Mouse (Mus musculus) neural tube, embryonic 15.5 days (tissue): ENCODE measurements around the gene N4bp3. TPM values are rescaled to one million over a fixed set of nuclear protein-coding genes. Genes with fewer than 3 reads are reported as not detected.

Source experiments
- polyA plus RNA-seq: library from polyadenylated mRNA; unstranded; fragments of >200 nt; fragmentation: Nextera tagmentation; extraction: Ambion mirVana; gene quantifications from 2 replicates; pipeline ENCODE4 v1.2.1, GENCODE M21; 2015

The N4bp3 gene
- polyA plus RNA-seq, 1 experiment from 2014 or later, result 31.9 TPM

Other genes starting within 250 kb of the N4bp3 start
- 8.1 and 10.9 TPM in 2 replicates for gene Phykpl, start 66.1 kb downstream of the N4bp3 start, polyA plus RNA-seq
- 241 and 285 TPM in 2 replicates for gene Hnrnpab, start 44.0 kb downstream of the N4bp3 start, polyA plus RNA-seq
- gene Nhp2, start 31.1 kb downstream of the N4bp3 start, polyA plus RNA-seq, result 96.3 and 117 TPM in 2 replicates
- gene Rmnd5b, start 14.9 kb downstream of the N4bp3 start, polyA plus RNA-seq, result 79.1 and 79.8 TPM in 2 replicates
- 2.0 and 2.3 TPM in 2 replicates for gene D930048N14Rik, start 112 bp upstream of the N4bp3 start, polyA plus RNA-seq
- 105 and 111 TPM in 2 replicates for gene 0610009B22Rik, start 38.0 kb upstream of the N4bp3 start, polyA plus RNA-seq
- gene Sec24a, start 112.8 kb upstream of the N4bp3 start, polyA plus RNA-seq, result 14.7 and 16.0 TPM in 2 replicates
- gene Sar1b, start 112.8 kb upstream of the N4bp3 start, polyA plus RNA-seq, result 207 and 237 TPM in 2 replicates
- gene Jade2, start 206.8 kb upstream of the N4bp3 start, polyA plus RNA-seq, result 0.69 and 1.6 TPM in 2 replicates